Mouse (Mus musculus): ENCODE data around the gene Pdrg1.
A peak's percentile ranks its signal among the peaks of the same experiment; 100 is the strongest.

Pdrg1 gene

GRCm38 (mm10) chr2:153031126-153032082 is 16.2 kb upstream of the Pdrg1 start, which contains the start of gene Xkr7:
Xkr7 (plus strand) TSS chr2:153031852.
- no peak for DNase-seq (ENCODE audit: inconsistent ontology term)

- no peak for DNase-seq (ENCODE audit: inconsistent ontology term)
Observed at GRCm38 (mm10) chr2:153030422-153030821, 15.2 kb upstream of the Pdrg1 start.

- no peak for DNase-seq (ENCODE audit: inconsistent ontology term)
Observed at GRCm38 (mm10) chr2:153027501-153027900, 12.3 kb upstream of the Pdrg1 start.

DNA sequence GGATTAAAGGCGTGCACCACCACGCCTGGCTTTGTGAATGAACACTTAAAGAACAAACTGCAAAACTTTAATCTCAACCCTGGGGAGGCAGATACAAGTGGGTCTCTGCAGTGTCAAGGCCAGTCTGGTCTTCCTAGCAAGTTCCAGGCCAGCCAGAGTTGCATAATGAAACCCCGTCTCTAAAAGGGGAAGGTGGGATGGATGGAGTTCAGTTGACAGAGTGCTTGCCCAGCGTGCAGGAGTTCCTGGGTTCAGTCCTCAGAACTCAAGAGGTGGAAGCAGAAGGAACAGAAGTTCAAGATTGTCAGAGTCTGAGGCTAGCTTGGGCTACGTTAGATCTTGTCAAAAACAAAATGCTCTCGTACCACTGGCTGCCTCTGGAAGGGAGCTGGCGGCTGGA is 10.8 kb upstream of the Pdrg1 start:
- DNase-seq (ENCODE audit: inconsistent ontology term), result no peak

GRCm38 (mm10) chr2:153022855-153023254 is 7.6 kb upstream of the Pdrg1 start:
- DNase-seq (ENCODE audit: inconsistent ontology term), result no peak

- no peak for DNase-seq (ENCODE audit: inconsistent ontology term)
Observed at GRCm38 (mm10) chr2:153021163-153021562, 5.9 kb upstream of the Pdrg1 start.

- no peak for DNase-seq (ENCODE audit: inconsistent ontology term)
Observed at GRCm38 (mm10) chr2:153019355-153019754, 4.1 kb upstream of the Pdrg1 start.

DNA sequence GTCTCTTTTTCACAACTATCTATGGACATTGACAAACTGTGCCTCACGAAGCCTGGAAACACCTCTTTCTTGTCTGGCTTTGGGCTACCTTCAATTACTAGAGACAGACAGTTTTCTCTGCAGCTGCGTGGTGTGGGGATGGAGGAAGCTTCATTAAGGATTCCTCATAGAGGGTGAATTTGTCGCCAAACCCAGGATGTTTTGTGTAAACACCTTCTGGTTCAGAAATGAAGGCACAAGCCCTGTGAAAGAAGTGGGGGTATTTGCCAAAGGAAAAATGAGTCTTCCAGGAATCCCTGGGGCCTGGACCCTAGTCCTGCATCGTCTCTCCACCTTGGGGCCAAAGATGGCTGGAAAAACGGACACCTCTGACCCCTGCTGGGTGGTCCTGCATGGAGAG is 1.6 kb upstream of the Pdrg1 start:
- no peak for DNase-seq (ENCODE audit: inconsistent ontology term)

DNA sequence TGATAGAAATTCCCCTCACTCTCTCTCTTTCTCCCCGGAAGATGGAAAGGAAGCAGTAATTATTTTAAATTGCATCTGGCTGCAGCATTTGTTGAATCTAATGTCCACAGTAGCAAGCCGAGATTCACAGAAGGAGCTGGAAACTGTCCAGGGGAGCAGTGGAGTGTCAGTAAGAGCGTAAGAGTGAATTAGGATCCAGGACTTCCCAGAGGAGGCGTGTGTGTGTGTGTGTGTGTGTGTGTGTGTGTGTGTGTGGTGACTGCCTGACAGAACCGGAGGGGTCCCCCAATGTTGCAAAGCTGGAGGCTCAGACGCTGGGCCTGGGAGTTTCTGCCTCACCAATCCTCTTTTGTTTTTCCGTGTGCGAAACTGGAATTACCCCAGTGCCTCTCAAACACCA is 577 bp upstream of the Pdrg1 start:
- no peak for DNase-seq (ENCODE audit: inconsistent ontology term)

DNA sequence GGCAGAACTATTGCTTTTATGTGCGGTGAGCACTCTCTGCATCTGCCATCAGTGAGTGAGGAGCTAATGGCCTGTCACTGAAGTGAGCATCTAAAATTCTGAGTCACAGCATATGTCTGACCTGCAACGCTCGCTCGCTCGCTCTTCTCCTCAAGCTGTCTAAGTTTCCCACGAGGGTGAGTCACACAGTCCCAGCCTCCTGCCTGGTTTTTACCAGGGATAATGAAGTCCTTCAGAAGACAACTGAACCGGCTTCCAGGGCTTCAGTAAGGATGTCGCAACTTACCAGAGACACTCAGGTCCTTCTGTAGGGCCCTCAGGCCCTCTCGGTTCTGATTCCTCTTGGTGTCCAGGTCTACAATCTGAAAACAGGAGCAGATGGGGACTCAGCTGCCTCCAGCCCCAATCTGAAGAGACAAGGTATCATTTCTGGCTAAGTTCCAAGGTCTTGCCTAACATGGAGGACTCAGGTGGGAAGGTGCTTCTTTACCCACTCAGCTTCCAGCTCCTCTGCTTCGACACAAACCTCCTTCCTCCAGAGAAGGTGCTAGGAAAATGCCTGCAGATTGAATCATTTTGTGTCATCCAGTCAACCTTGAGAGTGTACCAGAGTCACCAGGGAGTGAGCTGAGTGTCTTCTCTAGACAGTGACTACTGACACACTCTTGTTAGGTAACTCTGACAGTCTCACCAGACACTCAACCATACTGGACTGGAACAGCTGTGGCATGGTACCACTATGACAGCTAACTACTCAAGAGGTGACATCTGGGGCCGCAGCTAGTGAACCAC is 1.3 kb downstream of the Pdrg1 start:
- DNase-seq (ENCODE audit: inconsistent ontology term), result peak; percentile 39

DNA sequence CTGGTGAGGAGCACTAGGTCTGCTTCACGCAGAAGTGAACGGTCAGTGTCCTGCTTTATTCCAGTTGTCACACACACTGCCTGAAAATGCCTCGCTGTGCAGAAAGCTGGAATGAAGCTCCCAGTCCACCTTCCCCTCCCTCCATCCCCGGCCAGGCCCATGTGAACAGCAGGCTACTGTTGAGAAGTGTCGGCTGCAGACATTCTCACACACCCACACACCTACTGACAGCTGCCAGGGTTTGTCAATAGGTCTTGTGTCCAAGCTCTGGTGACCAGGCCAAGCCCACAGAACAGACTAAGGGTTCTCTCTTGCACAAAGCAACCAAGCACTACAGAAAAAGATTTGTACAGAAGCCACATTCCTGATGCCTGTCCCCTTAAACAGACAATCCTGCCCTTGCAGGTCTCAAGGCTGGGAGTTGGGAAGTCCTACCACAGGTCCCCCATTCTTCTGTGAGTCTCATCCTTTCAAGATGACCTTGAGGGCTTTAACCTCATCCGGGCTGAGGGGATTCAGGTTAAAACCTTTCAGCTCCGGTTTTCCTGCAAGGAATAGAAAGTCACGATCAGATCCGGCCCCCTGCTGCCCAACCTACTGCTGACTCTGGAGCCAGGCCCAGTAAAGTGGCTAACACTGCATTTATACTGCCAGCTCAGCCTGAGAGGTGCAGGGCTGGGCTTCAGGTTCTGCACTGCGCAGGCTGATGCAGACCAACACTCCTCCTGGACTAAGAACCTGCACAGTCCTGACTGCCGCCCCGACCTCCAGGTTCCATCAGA is 5.8 kb downstream of the Pdrg1 start:
- DNase-seq (ENCODE audit: inconsistent ontology term), result peak; percentile 90

DNA sequence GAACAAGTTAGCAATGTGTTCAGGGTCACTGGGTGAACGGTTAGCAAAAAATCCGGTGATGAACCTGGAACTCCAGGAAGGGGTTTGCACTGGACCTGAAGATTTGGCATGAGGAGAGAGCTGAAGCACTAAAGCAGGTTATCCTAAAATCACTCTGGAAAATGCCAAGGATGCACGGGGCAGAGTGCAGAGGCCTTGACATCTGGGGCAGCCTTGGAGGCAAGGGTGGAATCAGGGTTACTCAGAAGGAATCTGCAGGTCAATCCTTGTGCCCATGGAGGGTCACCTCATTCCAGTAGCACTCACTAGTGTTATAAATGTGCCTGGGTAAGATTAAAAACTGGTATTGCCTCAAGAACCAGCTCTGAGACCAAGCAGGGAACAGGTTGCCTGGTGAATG is 9.2 kb downstream of the Pdrg1 start:
- DNase-seq (ENCODE audit: inconsistent ontology term), result no peak

DNA sequence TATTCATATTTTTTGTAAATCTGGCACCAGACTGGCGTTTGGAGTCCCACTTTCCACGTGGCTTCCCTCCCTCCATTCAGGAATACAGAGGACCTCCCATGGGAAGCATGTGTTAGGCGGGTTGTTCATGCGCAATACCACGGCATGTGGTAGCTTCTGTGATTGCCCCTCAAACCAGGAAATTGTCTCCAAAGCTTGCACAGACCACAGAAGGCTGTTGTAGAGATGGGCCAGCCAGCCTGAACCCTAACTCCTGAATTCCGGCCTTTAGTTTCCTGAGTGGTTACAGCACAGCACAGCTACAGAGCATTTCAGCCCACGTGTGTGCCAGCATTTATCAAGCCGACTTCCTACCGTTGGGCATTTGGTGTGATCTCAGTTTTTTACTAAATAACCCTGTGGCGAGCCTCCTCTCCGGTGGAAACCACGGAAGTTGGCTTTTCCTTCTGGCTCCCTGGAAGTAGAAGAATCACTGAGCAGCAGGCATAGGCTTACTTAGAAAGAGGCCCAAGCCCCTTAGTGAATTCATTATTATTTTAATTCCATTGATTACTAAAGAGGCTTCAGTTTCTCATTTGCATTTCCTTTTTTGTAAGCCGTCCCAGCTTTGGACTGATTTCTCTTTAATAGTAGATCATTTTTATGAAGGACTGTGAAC is 11.4 kb downstream of the Pdrg1 start:
- no peak for DNase-seq (ENCODE audit: inconsistent ontology term)

- no peak for DNase-seq (ENCODE audit: inconsistent ontology term)
Observed at GRCm38 (mm10) chr2:153002492-153003248, 12.6 kb downstream of the Pdrg1 start.

GRCm38 (mm10) chr2:152997046-152997445 is 18.2 kb downstream of the Pdrg1 start:
- DNase-seq (ENCODE audit: inconsistent ontology term), result no peak

GRCm38 (mm10) chr2:152991529-152991928 is 23.7 kb downstream of the Pdrg1 start:
- no peak for DNase-seq (ENCODE audit: inconsistent ontology term)

DNA sequence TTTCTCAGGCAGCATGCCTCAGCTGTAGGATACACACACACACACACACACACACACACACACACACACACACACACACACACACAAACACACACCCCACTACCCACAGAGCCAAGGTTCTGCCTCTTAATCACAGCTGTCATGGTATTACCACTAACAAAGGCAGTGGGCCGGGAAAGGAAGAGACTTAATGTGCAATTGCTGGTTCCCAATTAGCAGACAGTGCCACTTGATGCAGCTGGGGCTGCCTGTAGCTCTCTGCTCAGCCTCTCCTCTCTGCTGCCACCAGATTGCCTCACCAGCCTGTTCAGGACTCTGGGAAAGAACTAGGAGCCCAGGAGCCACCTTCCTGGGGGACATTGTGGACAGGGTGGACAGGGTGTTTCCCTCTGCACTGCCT is 29.6 kb downstream of the Pdrg1 start:
- DNase-seq (ENCODE audit: inconsistent ontology term), result peak; percentile 20

- DNase-seq (ENCODE audit: inconsistent ontology term), result peak; percentile 63
Observed at GRCm38 (mm10) chr2:152976991-152977390, 38.2 kb downstream of the Pdrg1 start.

GRCm38 (mm10) chr2:152965555-152965954 is 49.7 kb downstream of the Pdrg1 start:
- DNase-seq (ENCODE audit: inconsistent ontology term), result peak; percentile 91

DNA sequence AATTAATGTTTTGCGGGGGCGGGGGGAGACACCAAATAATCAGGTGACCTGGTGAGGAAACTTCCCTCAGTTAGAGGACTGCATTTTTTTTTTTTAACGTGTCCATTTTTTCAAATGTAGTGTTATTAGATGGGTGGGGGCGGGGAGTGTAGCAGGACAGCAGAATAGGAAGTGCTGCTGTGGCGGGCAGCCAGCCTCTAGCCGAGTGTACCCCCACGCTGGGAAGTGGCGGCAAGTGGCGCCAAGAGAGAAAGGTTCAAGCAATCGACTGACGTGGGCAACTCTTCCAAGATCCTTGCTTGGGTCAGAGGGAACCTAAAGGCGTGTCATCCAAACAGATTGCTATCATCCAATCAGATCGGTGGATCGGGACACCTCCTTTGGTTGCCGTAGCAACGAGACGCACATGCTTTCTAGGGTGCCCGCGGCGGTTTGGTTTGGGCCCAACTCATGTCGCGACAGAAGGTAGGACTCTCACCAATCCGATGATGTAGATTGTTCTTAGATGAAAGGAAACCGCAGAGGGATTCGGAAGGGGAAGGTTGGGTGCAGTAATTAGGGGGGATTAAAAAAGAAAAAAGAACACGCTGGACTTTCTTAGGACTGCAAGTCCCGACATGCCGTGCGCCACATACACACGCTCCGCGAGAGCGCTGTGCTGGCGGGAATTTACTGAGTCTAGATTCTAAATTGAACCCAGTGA is 53.0 kb downstream of the Pdrg1 start, which contains the start of gene Ttll9:
Gene Ttll9 (plus strand): TSS at position 395 of the 703 bp plus-strand sequence.
- DNase-seq (ENCODE audit: inconsistent ontology term), result peak; percentile 94
